Mouse (Mus musculus) E14TG2a.4 (cell line): Measurements from ENCODE around the gene Dnase2b.

Experiments used
- CTCF ChIP-seq: conservative IDR thresholded peaks from 2 replicates; pipeline ENCODE4 v1.5.1; 2014; ENCODE audit warnings: low read length
- NANOG ChIP-seq: IDR thresholded peaks from 2 replicates; pipeline ENCODE4 v1.6.1; 2014; ENCODE audit warnings: borderline replicate concordance, low read length, mixed read lengths
- POU5F1 ChIP-seq: IDR thresholded peaks from 2 replicates; pipeline ENCODE4 v1.6.1; 2014; ENCODE audit warnings: low read length, borderline replicate concordance

GRCm38 (mm10) chr3:146570148-146570782 is 45.1 kb downstream of the Dnase2b start, which contains the start of gene Uox:
- TF ChIP-seq CTCF (no peak), POU5F1 (no peak), NANOG (no peak)
